Mouse (Mus musculus) embryonic facial prominence, embryonic 10.5 days (tissue): ENCODE results near the gene Zfp408. TPM values are rescaled to one million over a fixed set of nuclear protein-coding genes. Genes with fewer than 3 reads are reported as not detected.
"Not testable (repeated sequence)": the region's sequence is repeated elsewhere in the genome, so short reads cannot be mapped to it uniquely, and the experiment has no call there.

ENCODE experiments used
- DNase-seq: peaks from one replicate; pipeline ENCODE4 v3.0.0-alpha.2; 2017; ENCODE audit warnings: low spot score
- H3K27ac ChIP-seq: fragments of 300-500 bp; sonication (generic); replicated peaks from 2 replicates; pipeline ENCODE4 v1.5.1; 2016; ENCODE audit warnings: mild to moderate bottlenecking
- H3K27me3 ChIP-seq: fragments of 300-500 bp; sonication (generic); replicated peaks from 2 replicates; pipeline ENCODE4 v1.6.1; 2016; ENCODE audit warnings: low read depth, mild to moderate bottlenecking; ENCODE audit not compliant: poor library complexity, severe bottlenecking
- H3K36me3 ChIP-seq: fragments of 300-500 bp; sonication (generic); replicated peaks from 2 replicates; pipeline ENCODE4 v1.6.1; 2016; ENCODE audit warnings: mild to moderate bottlenecking, moderate library complexity
- H3K4me1 ChIP-seq: fragments of 300-500 bp; sonication (generic); 2 replicates; pipeline ENCODE4 v1.6.1; 2016
- H3K4me3 ChIP-seq: fragments of 300-500 bp; sonication (generic); 2 replicates; pipeline ENCODE4 v1.5.1; 2016; ENCODE audit warnings: mild to moderate bottlenecking, moderate library complexity
- H3K9me3 ChIP-seq: fragments of 300-500 bp; sonication (generic); 2 replicates; pipeline ENCODE4 v1.6.1; 2016; ENCODE audit warnings: mild to moderate bottlenecking
- WGBS: fragments of 180-500 bp; shearing (Covaris S2); methylation state at CpG from one replicate; pipeline ENCODE4 v1.1.7; 2016; 5-methylcytosine and 5-hydroxymethylcytosine counted together
- polyA plus RNA-seq: library from polyadenylated mRNA; unstranded; fragments of >200 nt; fragmentation: Nextera tagmentation; extraction: Ambion mirVana; gene quantifications from 2 replicates; pipeline ENCODE4 v1.2.1, GENCODE M21; 2016

Zfp408 gene
- polyA plus RNA-seq, 1 experiment from 2014 or later, result 11.5 TPM

GRCm38 (mm10) chr2:91629682-91630081, 19.9 kb downstream of the Zfp408 start:
- Histone ChIP-seq H3K4me1 (no peaks in the 10 kb centered on the region), H3K27ac (no peak overlapping the region), H3K9me3 (no peaks in the 10 kb centered on the region), H3K36me3 (no peaks in the 10 kb centered on the region), H3K4me3 (no peak overlapping the region), H3K27me3 (no peaks in the 10 kb centered on the region)
- no peak for DNase-seq
- 87% methylated on average over 18 of the region's 18 CpGs for WGBS

GRCm38 (mm10) chr2:91628171-91628570, 21.4 kb downstream of the Zfp408 start:
- H3K27ac ChIP-seq, result no peak overlapping the region
- H3K27me3 ChIP-seq, result no peaks in the 10 kb centered on the region
- H3K9me3 ChIP-seq, result no peaks in the 10 kb centered on the region
- H3K36me3 ChIP-seq, result peaks cover 12% of the 10 kb centered on the region
- WGBS, result 92% methylated on average over 8 of the region's 8 CpGs
- no peak for DNase-seq
- H3K4me3 ChIP-seq, result no peak overlapping the region
- H3K4me1 ChIP-seq, result no peaks in the 10 kb centered on the region

GRCm38 (mm10) chr2:91627486-91627885, 22.1 kb downstream of the Zfp408 start:
- 78% methylated on average over 5 of the region's 5 CpGs for WGBS
- H3K27ac ChIP-seq, result no peak overlapping the region

GRCm38 (mm10) chr2:91623366-91623765, 26.2 kb downstream of the Zfp408 start:
- H3K36me3 ChIP-seq, result peaks cover 60% of the 10 kb centered on the region
- not testable (repeated sequence) for H3K4me3 ChIP-seq, H3K9me3 ChIP-seq, H3K4me1 ChIP-seq, H3K27ac ChIP-seq, H3K27me3 ChIP-seq, DNase-seq
- 92% methylated on average over 7 of the region's 7 CpGs for WGBS

More at GRCm38 (mm10) chr2:91627486-91627885, 22.1 kb downstream of the Zfp408 start:
- Histone ChIP-seq H3K36me3 (peaks cover 19% of the 10 kb centered on the region), H3K4me1 (no peaks in the 10 kb centered on the region), H3K4me3 (no peak overlapping the region), H3K9me3 (no peaks in the 10 kb centered on the region), H3K27me3 (no peaks in the 10 kb centered on the region)
- DNase-seq, result no peak

GRCm38 (mm10) chr2:91622356-91622755, 27.2 kb downstream of the Zfp408 start:
- Histone ChIP-seq H3K27me3 (no peaks in the 10 kb centered on the region), H3K36me3 (peaks cover 71% of the 10 kb centered on the region), H3K27ac (no peak overlapping the region), H3K4me3 (no peak overlapping the region), H3K9me3 (no peaks in the 10 kb centered on the region), H3K4me1 (no peaks in the 10 kb centered on the region)
- 94% methylated on average over 5 of the region's 5 CpGs for WGBS
- DNase-seq, result no peak

- H3K36me3 ChIP-seq, result peaks cover 93% of the 10 kb centered on the region
- not testable (repeated sequence) for H3K4me3 ChIP-seq, H3K27ac ChIP-seq, H3K9me3 ChIP-seq, DNase-seq, H3K4me1 ChIP-seq, H3K27me3 ChIP-seq
Measured at GRCm38 (mm10) chr2:91609370-91609769, 40.2 kb downstream of the Zfp408 start.

GRCm38 (mm10) chr2:91602389-91602788, 47.2 kb downstream of the Zfp408 start:
- Histone ChIP-seq H3K27me3 (no peaks in the 10 kb centered on the region), H3K4me1 (no peaks in the 10 kb centered on the region), H3K9me3 (no peaks in the 10 kb centered on the region), H3K27ac (no peak overlapping the region), H3K4me3 (no peak overlapping the region), H3K36me3 (peaks cover 97% of the 10 kb centered on the region)
- WGBS, result 91% methylated on average over 4 of the region's 4 CpGs
- no peak for DNase-seq

GRCm38 (mm10) chr2:91600475-91600874, 49.1 kb downstream of the Zfp408 start:
- Histone ChIP-seq H3K27me3 (no peaks in the 10 kb centered on the region), H3K4me1 (no peaks in the 10 kb centered on the region), H3K27ac (no peak overlapping the region), H3K9me3 (no peaks in the 10 kb centered on the region), H3K36me3 (peaks cover 99% of the 10 kb centered on the region), H3K4me3 (no peak overlapping the region)
- DNase-seq, result no peak
- WGBS, result 94% methylated on average over 4 of the region's 4 CpGs

Other genes with a start within 250 kb of the Zfp408 start
- gene 1110051M20Rik, start 205.1 kb downstream of the Zfp408 start, polyA plus RNA-seq, result 75.3 and 76.9 TPM in 2 replicates
- gene Lrp4, start 192.3 kb downstream of the Zfp408 start, polyA plus RNA-seq, result 8.3 and 8.4 TPM in 2 replicates
- 137 and 141 TPM in 2 replicates for gene Ckap5, start 123.0 kb downstream of the Zfp408 start, polyA plus RNA-seq
- gene F2, start 13.4 kb downstream of the Zfp408 start, polyA plus RNA-seq, result 0.09 and 0.15 TPM in 2 replicates
- gene Arhgap1, start 69 bp upstream of the Zfp408 start, polyA plus RNA-seq, result 76.0 and 80.5 TPM in 2 replicates
- gene Atg13, start 60.8 kb upstream of the Zfp408 start, polyA plus RNA-seq, result 27.1 and 28.9 TPM in 2 replicates
- 24.8 and 26.9 TPM in 2 replicates for gene Harbi1, start 61.1 kb upstream of the Zfp408 start, polyA plus RNA-seq
- gene Ambra1, start 80.3 kb upstream of the Zfp408 start, polyA plus RNA-seq, result 25.0 and 25.6 TPM in 2 replicates